Mouse (Mus musculus) mesoderm, embryonic 11.5 days (tissue): ENCODE data around the gene Slc16a10.

Source experiments
- DNase-seq: peaks from one replicate; pipeline ENCODE4 v3.0.0-alpha.2; 2012; ENCODE audit warnings: low read depth, low spot score

Gene Slc16a10

GRCm38 (mm10) chr10:40109520-40109919 lies 32.5 kb downstream of the Slc16a10 start:
- no peak for DNase-seq

- DNase-seq = no peak
Measured at GRCm38 (mm10) chr10:40108992-40109391, 33.1 kb downstream of the Slc16a10 start.

GRCm38 (mm10) chr10:40107995-40108394 lies 34.1 kb downstream of the Slc16a10 start:
- no peak for DNase-seq

GRCm38 (mm10) chr10:40105174-40105573 lies 36.9 kb downstream of the Slc16a10 start:
- no peak for DNase-seq

- DNase-seq = no peak
Measured at GRCm38 (mm10) chr10:40103790-40104189, 38.3 kb downstream of the Slc16a10 start.

- DNase-seq = no peak
Measured at GRCm38 (mm10) chr10:40102986-40103385, 39.1 kb downstream of the Slc16a10 start.

- DNase-seq = no peak
Measured at GRCm38 (mm10) chr10:40102166-40102565, 39.9 kb downstream of the Slc16a10 start.

- DNase-seq = no peak
Measured at GRCm38 (mm10) chr10:40098441-40098840, 43.6 kb downstream of the Slc16a10 start.

- no peak for DNase-seq
Measured at GRCm38 (mm10) chr10:40097519-40097918, 44.5 kb downstream of the Slc16a10 start.

GRCm38 (mm10) chr10:40094752-40095151 lies 47.3 kb downstream of the Slc16a10 start:
- DNase-seq = no peak

- no peak for DNase-seq
Measured at GRCm38 (mm10) chr10:40093526-40093925, 48.5 kb downstream of the Slc16a10 start.

GRCm38 (mm10) chr10:40091455-40091854 lies 50.6 kb downstream of the Slc16a10 start:
- no peak for DNase-seq

- no peak for DNase-seq
Measured at GRCm38 (mm10) chr10:40090504-40091428, 51.3 kb downstream of the Slc16a10 start.

- no peak for DNase-seq
Measured at GRCm38 (mm10) chr10:40084332-40085093, 57.5 kb downstream of the Slc16a10 start.

GRCm38 (mm10) chr10:40083556-40083955 lies 58.5 kb downstream of the Slc16a10 start:
- no peak for DNase-seq

GRCm38 (mm10) chr10:40082668-40083067 lies 59.4 kb downstream of the Slc16a10 start:
- DNase-seq = no peak

- DNase-seq = no peak
Measured at GRCm38 (mm10) chr10:40080533-40080932, 61.5 kb downstream of the Slc16a10 start.

- no peak for DNase-seq
Measured at GRCm38 (mm10) chr10:40079256-40079655, 62.8 kb downstream of the Slc16a10 start.

- no peak for DNase-seq
Measured at GRCm38 (mm10) chr10:40077960-40078353, 64.1 kb downstream of the Slc16a10 start.

GRCm38 (mm10) chr10:40077346-40077959 lies 64.6 kb downstream of the Slc16a10 start:
- no peak for DNase-seq

GRCm38 (mm10) chr10:40073608-40074007 lies 68.5 kb downstream of the Slc16a10 start:
- DNase-seq = no peak

GRCm38 (mm10) chr10:40070684-40071083 lies 71.4 kb downstream of the Slc16a10 start:
- DNase-seq = no peak
